ENCODE assay signal across 7 mouse cellular contexts in genomic region chr4:129513891-129514290, GRCm38 (mm10). TPM values are rescaled to one million over a fixed set of nuclear protein-coding genes. Genes with fewer than 3 reads are reported as not detected.
DNase-seq lines count a peak whose midpoint lies in the region; ATAC-seq lines count a peak whose summit lies in the region.

No protein-coding gene starts in this region.

- peak overlapping the region; percentile 95 for H3K27ac ChIP-seq in lung, embryonic 15.5 days
- H3K27ac ChIP-seq in embryonic facial prominence, embryonic 14.5 days (replicated peaks; ENCODE audit: low read depth, low read length): peak overlapping the region; percentile 96
- peak overlapping the region; percentile 91 for H3K27ac ChIP-seq in intestine, embryonic 15.5 days
- H3K27ac ChIP-seq in neural tube, embryonic 15.5 days (replicated peaks): peak overlapping the region; percentile 99

- no peaks in the 10 kb centered on the region for H3K9me3 ChIP-seq in lung, embryonic 15.5 days
- no peaks in the 10 kb centered on the region for H3K9me3 ChIP-seq in embryonic facial prominence, embryonic 14.5 days (ENCODE audit: control insufficient read depth, low read length)
- no peaks in the 10 kb centered on the region for H3K9me3 ChIP-seq in intestine, embryonic 15.5 days
- H3K9me3 ChIP-seq in neural tube, embryonic 15.5 days (replicated peaks): no peaks in the 10 kb centered on the region

- no peak for DNase-seq in lung, postnatal 4 days
- DNase-seq in embryonic facial prominence, embryonic 14.5 days (ENCODE audit: low spot score): peak; percentile 21
- DNase-seq in right cerebral cortex, adult 18-20 months: no peak

- peaks cover 58% of the 10 kb centered on the region for H3K4me1 ChIP-seq in lung, embryonic 15.5 days
- peaks cover 13% of the 10 kb centered on the region for H3K4me1 ChIP-seq in embryonic facial prominence, embryonic 14.5 days (ENCODE audit: control insufficient read depth, insufficient read depth, low read length)
- H3K4me1 ChIP-seq in intestine, embryonic 15.5 days (replicated peaks): peaks cover 34% of the 10 kb centered on the region
- peaks cover 54% of the 10 kb centered on the region for H3K4me1 ChIP-seq in neural tube, embryonic 15.5 days

- peak overlapping the region; percentile 95 for H3K4me3 ChIP-seq in lung, embryonic 15.5 days
- peak overlapping the region; percentile 99 for H3K4me3 ChIP-seq in embryonic facial prominence, embryonic 14.5 days (ENCODE audit: low read depth, low read length)
- peak overlapping the region; percentile 99 for H3K4me3 ChIP-seq in intestine, embryonic 15.5 days (replicated peaks)
- peak overlapping the region; percentile 99 for H3K4me3 ChIP-seq in neural tube, embryonic 15.5 days (replicated peaks)

- 1% methylated on average over 37 of the region's 57 CpGs for WGBS in lung, embryonic 15.5 days
- WGBS in embryonic facial prominence, embryonic 14.5 days: 2% methylated on average over 8 of the region's 57 CpGs
- whole genome bisulfite sequencing in intestine, embryonic 15.5 days: under 1% methylated on average over 54 of the region's 57 CpGs
- 0% methylated on average over 36 of the region's 57 CpGs for WGBS in neural tube, embryonic 15.5 days

- H3K27me3 ChIP-seq in lung, embryonic 15.5 days: no peaks in the 10 kb centered on the region
- no peaks in the 10 kb centered on the region for H3K27me3 ChIP-seq in embryonic facial prominence, embryonic 14.5 days (replicated peaks; ENCODE audit: control insufficient read depth, insufficient read depth, low read length)
- no peaks in the 10 kb centered on the region for H3K27me3 ChIP-seq in intestine, embryonic 15.5 days (replicated peaks)
- H3K27me3 ChIP-seq in neural tube, embryonic 15.5 days (replicated peaks): no peaks in the 10 kb centered on the region

- H3K36me3 ChIP-seq in lung, embryonic 15.5 days: peaks cover 31% of the 10 kb centered on the region
- peaks cover 40% of the 10 kb centered on the region for H3K36me3 ChIP-seq in embryonic facial prominence, embryonic 14.5 days (ENCODE audit: control insufficient read depth, insufficient read depth, low read length)
- H3K36me3 ChIP-seq in intestine, embryonic 15.5 days: peaks cover 17% of the 10 kb centered on the region
- peaks cover 22% of the 10 kb centered on the region for H3K36me3 ChIP-seq in neural tube, embryonic 15.5 days

- peak overlapping the region; percentile 80 for H3K4me2 ChIP-seq in lung, embryonic 15.5 days
- peak overlapping the region; percentile 67 for H3K4me2 ChIP-seq in embryonic facial prominence, embryonic 14.5 days (ENCODE audit: low read depth, low read length)
- peak overlapping the region; percentile 64 for H3K4me2 ChIP-seq in intestine, embryonic 15.5 days (replicated peaks)
- H3K4me2 ChIP-seq in neural tube, embryonic 15.5 days: peak overlapping the region; percentile 85

- peak; percentile 17 for ATAC-seq in lung, embryonic 15.5 days (ENCODE audit: borderline replicate concordance, extremely low read depth, low FRiP score, low TSS enrichment)
- peak; percentile 19 for ATAC-seq in embryonic facial prominence, embryonic 14.5 days (ENCODE audit: low read depth)
- ATAC-seq in intestine, embryonic 15.5 days: peak; percentile 32
- peak; percentile 43 for ATAC-seq in neural tube, embryonic 15.5 days (ENCODE audit: low FRiP score)
- no peak for ATAC-seq in cerebellum, adult (ENCODE audit: insufficient number of reproducible peaks, low FRiP score, low TSS enrichment)

- peak overlapping the region; percentile 99 for H3K9ac ChIP-seq in lung, embryonic 15.5 days
- H3K9ac ChIP-seq in embryonic facial prominence, embryonic 14.5 days (ENCODE audit: low read depth, low read length): peak overlapping the region; percentile 100
- peak overlapping the region; percentile 99 for H3K9ac ChIP-seq in intestine, embryonic 15.5 days
- H3K9ac ChIP-seq in neural tube, embryonic 15.5 days (replicated peaks): peak overlapping the region; percentile 100

RNA-seq across cellular contexts. Expression of gene Marcksl1, which starts 0.5 kb away (rescaled TPM):
- polyA plus RNA-seq in lung, embryonic 15.5 days (2015; fragmentation: Nextera tagmentation; extraction: Ambion mirVana): 748 and 767 TPM in 2 replicates
- 488 and 603 TPM in 2 replicates for polyA plus RNA-seq in embryonic facial prominence, embryonic 14.5 days (2014; fragmentation: Nextera tagmentation; extraction: Ambion mirVana)
- 432 and 487 TPM in 2 replicates for polyA plus RNA-seq in intestine, embryonic 15.5 days (2015; fragmentation: Nextera tagmentation; extraction: Ambion mirVana)
- 1,442 and 1,675 TPM in 2 replicates for polyA plus RNA-seq in neural tube, embryonic 15.5 days (2015; fragmentation: Nextera tagmentation; extraction: Ambion mirVana)

RNA-seq across cellular contexts. Expression of gene Fam229a, which starts 22.9 kb away (rescaled TPM):
- not detected in 2 replicates for polyA plus RNA-seq in lung, embryonic 15.5 days (2015; fragmentation: Nextera tagmentation; extraction: Ambion mirVana)
- not detected in 2 replicates for polyA plus RNA-seq in embryonic facial prominence, embryonic 14.5 days (2014; fragmentation: Nextera tagmentation; extraction: Ambion mirVana)
- not detected in 2 replicates for polyA plus RNA-seq in intestine, embryonic 15.5 days (2015; fragmentation: Nextera tagmentation; extraction: Ambion mirVana)
- 0.38 and 0.93 TPM in 2 replicates for polyA plus RNA-seq in neural tube, embryonic 15.5 days (2015; fragmentation: Nextera tagmentation; extraction: Ambion mirVana)

RNA-seq across cellular contexts. Expression of gene Tssk3, which starts 23.1 kb away (rescaled TPM):
- polyA plus RNA-seq in lung, embryonic 15.5 days (2015; fragmentation: Nextera tagmentation; extraction: Ambion mirVana): not detected in 2 replicates
- polyA plus RNA-seq in embryonic facial prominence, embryonic 14.5 days (2014; fragmentation: Nextera tagmentation; extraction: Ambion mirVana): not detected in 2 replicates
- not detected in 2 replicates for polyA plus RNA-seq in intestine, embryonic 15.5 days (2015; fragmentation: Nextera tagmentation; extraction: Ambion mirVana)
- polyA plus RNA-seq in neural tube, embryonic 15.5 days (2015; fragmentation: Nextera tagmentation; extraction: Ambion mirVana): 0.19 and 0.27 TPM in 2 replicates

RNA-seq across cellular contexts. Expression of gene Hdac1, which starts 28.6 kb away (rescaled TPM):
- polyA plus RNA-seq in lung, embryonic 15.5 days (2015; fragmentation: Nextera tagmentation; extraction: Ambion mirVana): 251 and 260 TPM in 2 replicates
- polyA plus RNA-seq in embryonic facial prominence, embryonic 14.5 days (2014; fragmentation: Nextera tagmentation; extraction: Ambion mirVana): 179 and 200 TPM in 2 replicates
- 200 and 203 TPM in 2 replicates for polyA plus RNA-seq in intestine, embryonic 15.5 days (2015; fragmentation: Nextera tagmentation; extraction: Ambion mirVana)
- 77.8 and 119 TPM in 2 replicates for polyA plus RNA-seq in neural tube, embryonic 15.5 days (2015; fragmentation: Nextera tagmentation; extraction: Ambion mirVana)

RNA-seq across cellular contexts. Expression of gene Bsdc1, which starts 52.5 kb away (rescaled TPM):
- 23.1 and 24.2 TPM in 2 replicates for polyA plus RNA-seq in lung, embryonic 15.5 days (2015; fragmentation: Nextera tagmentation; extraction: Ambion mirVana)
- 27.7 and 29.0 TPM in 2 replicates for polyA plus RNA-seq in embryonic facial prominence, embryonic 14.5 days (2014; fragmentation: Nextera tagmentation; extraction: Ambion mirVana)
- polyA plus RNA-seq in intestine, embryonic 15.5 days (2015; fragmentation: Nextera tagmentation; extraction: Ambion mirVana): 22.1 and 24.9 TPM in 2 replicates
- polyA plus RNA-seq in neural tube, embryonic 15.5 days (2015; fragmentation: Nextera tagmentation; extraction: Ambion mirVana): 32.7 and 34.0 TPM in 2 replicates
